Mouse (Mus musculus): ENCODE results near the gene Npepps.

GRCm38 (mm10) chr11:97191915-97192620 lies 88.4 kb downstream of the Npepps start:
- TF ChIP-seq ZKSCAN1 (IDR thresholded peaks at IDR 0.05; ENCODE audit: low read depth, low read length), result peak; percentile 62; the same call in 1 of the 2 replicates
- TF ChIP-seq CTCF (IDR thresholded peaks at IDR 0.05 in 2 of 3, conservative IDR thresholded peaks at IDR 0.05 in 1 of 3; ENCODE audit: control insufficient read depth in 1 of 3, insufficient read depth in 1 of 3, low read depth in 2 of 3, low read length in 3 of 3, poor library complexity in 1 of 3, severe bottlenecking in 1 of 3), result no peak

Data from MEL (cell line).